Mouse (Mus musculus) kidney, embryonic 16.5 days (tissue): ENCODE results near the gene Vangl2. TPM values are rescaled to one million over a fixed set of nuclear protein-coding genes. Genes with fewer than 3 reads are reported as not detected.

Experiments
- ATAC-seq: fragments of 200-750 bp; cut with Nextera tagmentation; 2 replicates; pipeline ENCODE4 v1.8.0; 2017; ENCODE audit warnings: moderate TSS enrichment; ENCODE audit not compliant: low FRiP score, low TSS enrichment
- H3K27ac ChIP-seq: fragments of 300-500 bp; sonication (generic); 2 replicates; pipeline ENCODE4 v1.5.1; 2014; ENCODE audit warnings: low read length
- H3K27me3 ChIP-seq: fragments of 300-500 bp; sonication (generic); 2 replicates; pipeline ENCODE4 v1.6.1; 2014; ENCODE audit warnings: low read length, control low read depth, mixed read lengths; ENCODE audit not compliant: insufficient read depth
- H3K36me3 ChIP-seq: fragments of 300-500 bp; sonication (generic); 2 replicates; pipeline ENCODE4 v1.6.1; 2014; ENCODE audit warnings: low read length, control low read depth, mixed read lengths; ENCODE audit not compliant: insufficient read depth
- H3K4me1 ChIP-seq: fragments of 300-500 bp; sonication (generic); 2 replicates; pipeline ENCODE4 v1.6.1; 2014; ENCODE audit warnings: low read length, control low read depth, mixed read lengths; ENCODE audit not compliant: insufficient read depth
- H3K4me2 ChIP-seq: fragments of 300-500 bp; sonication (generic); replicated peaks from 2 replicates; pipeline ENCODE4 v1.6.1; 2014; ENCODE audit warnings: low read depth, low read length
- H3K4me3 ChIP-seq: fragments of 300-500 bp; sonication (generic); 2 replicates; pipeline ENCODE4 v1.5.1; 2014; ENCODE audit warnings: mild to moderate bottlenecking, low read length
- H3K9ac ChIP-seq: fragments of 300-500 bp; sonication (generic); replicated peaks from 2 replicates; pipeline ENCODE4 v1.6.1; 2014; ENCODE audit warnings: low read length
- H3K9me3 ChIP-seq: fragments of 300-500 bp; sonication (generic); 2 replicates; pipeline ENCODE4 v1.6.1; 2016; ENCODE audit warnings: low read length, control low read depth
- WGBS: fragments of 180-500 bp; shearing (Covaris S2); extraction: QIAGEN DNeasy Blood & Tissue Kit; methylation state at CpG from one replicate; pipeline ENCODE4 v1.1.7; 2014; 5-methylcytosine and 5-hydroxymethylcytosine counted together
- polyA plus RNA-seq: library from polyadenylated mRNA; unstranded; fragments of >200 nt; fragmentation: Nextera tagmentation; extraction: Ambion mirVana; gene quantifications from 2 replicates; pipeline ENCODE4 v1.2.1, GENCODE M21; 2015

Gene Vangl2
- polyA plus RNA-seq, 1 experiment from 2014 or later = 14.6 TPM

GRCm38 (mm10) chr1:172046938-172047337 is 18.7 kb upstream of the Vangl2 start:
- H3K4me3 ChIP-seq = no peak overlapping the region
- H3K27me3 ChIP-seq = 0 out of 2 replicates have a peak, but pooled peaks cover 2% of the 10 kb centered on the region
- no peak overlapping the region for H3K27ac ChIP-seq
- H3K9me3 ChIP-seq = no peaks in the 10 kb centered on the region
- ATAC-seq = peak; percentile 40; the same call in 1 of the 2 replicates
- peaks cover 18% of the 10 kb centered on the region for H3K4me1 ChIP-seq
- no peak overlapping the region for H3K9ac ChIP-seq
- WGBS = 11% methylated on average over 5 of the region's 5 CpGs
- H3K4me2 ChIP-seq = no peak overlapping the region
- H3K36me3 ChIP-seq = no peaks in the 10 kb centered on the region

- ATAC-seq = peak; percentile 32; the same call in 1 of the 2 replicates
- H3K27me3 ChIP-seq = no peaks in the 10 kb centered on the region
- H3K4me2 ChIP-seq = no peak overlapping the region
- no peaks in the 10 kb centered on the region for H3K9me3 ChIP-seq
- no peak overlapping the region for H3K4me3 ChIP-seq
- 71% methylated on average over 8 of the region's 8 CpGs for WGBS
- no peak overlapping the region for H3K27ac ChIP-seq
- H3K36me3 ChIP-seq = no peaks in the 10 kb centered on the region
- no peak overlapping the region for H3K9ac ChIP-seq
- peaks cover 18% of the 10 kb centered on the region for H3K4me1 ChIP-seq
These were observed 18.2 kb upstream of the Vangl2 start for GRCm38 (mm10) chr1:172046410-172046809.

- Histone ChIP-seq H3K27ac (no peak overlapping the region), H3K9me3 (no peaks in the 10 kb centered on the region), H3K9ac (no peak overlapping the region), H3K4me1 (peaks cover 24% of the 10 kb centered on the region), H3K4me2 (no peak overlapping the region), H3K36me3 (no peaks in the 10 kb centered on the region), H3K27me3 (no peaks in the 10 kb centered on the region), H3K4me3 (no peak overlapping the region)
- no peak for ATAC-seq
- 89% methylated on average over 2 of the region's 2 CpGs for WGBS
These were observed 1.7 kb upstream of the Vangl2 start for GRCm38 (mm10) chr1:172029914-172030313.

- peak overlapping the region; percentile 79 for H3K4me3 ChIP-seq
- H3K27me3 ChIP-seq = no peaks in the 10 kb centered on the region
- H3K4me2 ChIP-seq = peak overlapping the region; percentile 77
- H3K36me3 ChIP-seq = no peaks in the 10 kb centered on the region
- H3K9ac ChIP-seq = peak overlapping the region; percentile 91
- WGBS = 7% methylated on average over 10 of the region's 10 CpGs
- peak overlapping the region; percentile 86 for H3K27ac ChIP-seq
- H3K4me1 ChIP-seq = peaks cover 37% of the 10 kb centered on the region
- ATAC-seq = peak; percentile 53; the same call in 1 of the 2 replicates
- H3K9me3 ChIP-seq = no peaks in the 10 kb centered on the region
These were observed 488 bp downstream of the Vangl2 start for GRCm38 (mm10) chr1:172027809-172028102.

- Histone ChIP-seq H3K9me3 (no peaks in the 10 kb centered on the region), H3K36me3 (no peaks in the 10 kb centered on the region), H3K4me2 (peak overlapping the region; percentile 77), H3K9ac (peak overlapping the region; percentile 91), H3K27ac (peak overlapping the region; percentile 88), H3K27me3 (no peaks in the 10 kb centered on the region), H3K4me1 (peaks cover 41% of the 10 kb centered on the region), H3K4me3 (peak overlapping the region; percentile 79)
- ATAC-seq = peak; percentile 92
- under 1% methylated on average over 50 of the region's 54 CpGs for WGBS
These were observed 1.0 kb downstream of the Vangl2 start for GRCm38 (mm10) chr1:172027010-172027808.

- Histone ChIP-seq H3K27ac (peak overlapping the region; percentile 88), H3K4me3 (peak overlapping the region; percentile 79), H3K9ac (peak overlapping the region; percentile 91), H3K27me3 (no peaks in the 10 kb centered on the region), H3K9me3 (no peaks in the 10 kb centered on the region), H3K4me1 (peaks cover 41% of the 10 kb centered on the region), H3K4me2 (peak overlapping the region; percentile 77), H3K36me3 (no peaks in the 10 kb centered on the region)
- ATAC-seq = peak; percentile 66
- 2% methylated on average over 22 of the region's 23 CpGs for WGBS
These were observed 1.9 kb downstream of the Vangl2 start for GRCm38 (mm10) chr1:172026201-172026901.

GRCm38 (mm10) chr1:172025201-172025904 is 2.9 kb downstream of the Vangl2 start:
- H3K27me3 ChIP-seq = no peaks in the 10 kb centered on the region
- WGBS = 51% methylated on average over 8 of the region's 8 CpGs
- H3K27ac ChIP-seq = no peak overlapping the region
- no peaks in the 10 kb centered on the region for H3K36me3 ChIP-seq
- H3K4me2 ChIP-seq = peak overlapping the region; percentile 77
- H3K4me3 ChIP-seq = peak overlapping the region; percentile 79
- H3K9me3 ChIP-seq = no peaks in the 10 kb centered on the region
- H3K9ac ChIP-seq = peak overlapping the region; percentile 91; the same call in 1 of the 2 replicates
- no peak for ATAC-seq
- peaks cover 48% of the 10 kb centered on the region for H3K4me1 ChIP-seq

GRCm38 (mm10) chr1:172024140-172024895 is 3.9 kb downstream of the Vangl2 start:
- WGBS = 54% methylated on average over 9 of the region's 9 CpGs
- peak overlapping the region; percentile 77; the same call in 1 of the 2 replicates for H3K4me2 ChIP-seq

GRCm38 (mm10) chr1:172019863-172020521 is 8.3 kb downstream of the Vangl2 start:
- H3K9me3 ChIP-seq = no peaks in the 10 kb centered on the region
- no peaks in the 10 kb centered on the region for H3K36me3 ChIP-seq
- 0 out of 2 replicates have a peak overlapping the region, but pooled peaks have one; percentile 3 for H3K27ac ChIP-seq
- H3K27me3 ChIP-seq = no peaks in the 10 kb centered on the region
- no peak overlapping the region for H3K4me3 ChIP-seq
- WGBS = 51% methylated on average over 10 of the region's 10 CpGs
- H3K4me2 ChIP-seq = no peak overlapping the region
- peak overlapping the region; percentile 17; the same call in 1 of the 2 replicates for H3K9ac ChIP-seq
- peaks cover 71% of the 10 kb centered on the region for H3K4me1 ChIP-seq
- no peak for ATAC-seq

More at GRCm38 (mm10) chr1:172024140-172024895, 3.9 kb downstream of the Vangl2 start:
- H3K36me3 ChIP-seq = no peaks in the 10 kb centered on the region
- H3K9me3 ChIP-seq = no peaks in the 10 kb centered on the region
- no peaks in the 10 kb centered on the region for H3K27me3 ChIP-seq
- H3K4me1 ChIP-seq = peaks cover 58% of the 10 kb centered on the region
- no peak overlapping the region for H3K4me3 ChIP-seq
- no peak for ATAC-seq
- no peak overlapping the region for H3K27ac ChIP-seq
- H3K9ac ChIP-seq = no peak overlapping the region
